Mouse (Mus musculus): Measurements from ENCODE around the gene Pacs2. TPM values are rescaled to one million over a fixed set of nuclear protein-coding genes. Genes with fewer than 3 reads are reported as not detected.

Pacs2 gene
- polyA plus RNA-seq, 1 experiment from 2014 or later = 5.1 TPM

DNA sequence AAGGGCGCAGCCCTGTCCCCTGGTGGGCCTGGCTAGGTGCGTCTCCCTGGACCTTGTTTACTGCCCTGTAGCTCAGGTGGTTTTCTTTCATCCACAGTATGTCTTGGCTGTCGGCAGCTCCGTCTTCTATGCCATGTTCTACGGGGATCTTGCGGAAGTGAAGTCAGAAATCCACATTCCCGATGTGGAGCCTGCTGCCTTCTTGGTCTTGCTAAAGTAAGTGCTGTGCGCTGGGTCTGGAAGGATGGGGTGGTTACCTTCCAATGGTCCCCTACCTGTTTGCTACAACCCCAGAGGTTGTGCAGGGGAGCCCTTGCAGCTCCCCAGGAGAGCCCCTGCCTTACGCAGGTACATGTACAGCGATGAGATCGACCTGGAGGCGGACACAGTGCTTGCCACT, 37.2 kb upstream of the Pacs2 start:
- Histone ChIP-seq H3K9ac (ENCODE audit: low read depth, low read length) (peak overlapping the region; percentile 74), H3K9me3 (ENCODE audit: control insufficient read depth) (no peaks in the 10 kb centered on the region), H3K36me3 (ENCODE audit: control insufficient read depth, insufficient read depth) (peaks cover 60% of the 10 kb centered on the region), H3K4me1 (replicated peaks; ENCODE audit: control insufficient read depth, insufficient read depth, low read length) (no peaks in the 10 kb centered on the region), H3K4me3 (ENCODE audit: low read depth, low read length) (peak overlapping the region; percentile 81), H3K4me2 (replicated peaks; ENCODE audit: low read depth) (peak overlapping the region; percentile 91), H3K27me3 (replicated peaks; ENCODE audit: control insufficient read depth, insufficient read depth, low read length) (no peaks in the 10 kb centered on the region), H3K27ac (ENCODE audit: low read depth, low read length) (peak overlapping the region; percentile 93)
- WGBS = 37% methylated on average over 12 of the region's 12 CpGs
- no peak for TF ChIP-seq CTCF (IDR thresholded peaks at IDR 0.05; ENCODE audit: low read depth)
- no peak for ATAC-seq

GRCm38 (mm10) chr12:112982031-112982430, 32.3 kb upstream of the Pacs2 start:
- Histone ChIP-seq H3K27ac (ENCODE audit: low read depth, low read length) (no peak overlapping the region), H3K9ac (ENCODE audit: low read depth, low read length) (no peak overlapping the region), H3K4me2 (replicated peaks; ENCODE audit: low read depth) (no peak overlapping the region), H3K36me3 (ENCODE audit: control insufficient read depth, insufficient read depth) (peaks cover 70% of the 10 kb centered on the region), H3K9me3 (ENCODE audit: control insufficient read depth) (no peaks in the 10 kb centered on the region), H3K4me1 (replicated peaks; ENCODE audit: control insufficient read depth, insufficient read depth, low read length) (no peaks in the 10 kb centered on the region), H3K4me3 (ENCODE audit: low read depth, low read length) (no peak overlapping the region), H3K27me3 (replicated peaks; ENCODE audit: control insufficient read depth, insufficient read depth, low read length) (no peaks in the 10 kb centered on the region)
- 84% methylated on average over 2 of the region's 2 CpGs for WGBS
- ATAC-seq = no peak
- TF ChIP-seq CTCF (IDR thresholded peaks at IDR 0.05; ENCODE audit: low read depth) = no peak

DNA sequence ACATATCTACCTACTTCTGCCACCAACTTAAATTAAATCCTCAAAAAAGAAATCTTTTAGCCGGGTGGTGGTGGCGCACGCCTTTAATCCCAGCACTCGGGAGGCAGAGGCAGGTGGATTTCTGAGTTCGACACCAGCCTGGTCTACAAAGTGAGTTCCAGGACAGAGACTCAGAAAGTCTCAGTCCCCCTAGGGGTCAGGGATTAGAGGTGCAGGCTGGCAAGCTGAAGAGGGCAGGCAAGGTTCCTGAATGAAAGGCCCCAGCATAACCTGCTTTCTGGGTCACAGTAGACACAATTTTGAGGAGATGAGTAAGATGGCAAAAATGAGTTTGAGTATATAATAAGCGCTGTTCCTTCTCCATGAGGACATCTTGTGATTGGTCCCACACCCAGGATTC, 29.0 kb upstream of the Pacs2 start:
- Histone ChIP-seq H3K9ac (ENCODE audit: low read depth, low read length) (no peak overlapping the region), H3K9me3 (ENCODE audit: control insufficient read depth) (no peaks in the 10 kb centered on the region), H3K36me3 (ENCODE audit: control insufficient read depth, insufficient read depth) (peaks cover 66% of the 10 kb centered on the region), H3K27me3 (replicated peaks; ENCODE audit: control insufficient read depth, insufficient read depth, low read length) (no peaks in the 10 kb centered on the region), H3K4me2 (replicated peaks; ENCODE audit: low read depth) (no peak overlapping the region), H3K4me3 (ENCODE audit: low read depth, low read length) (no peak overlapping the region), H3K27ac (ENCODE audit: low read depth, low read length) (no peak overlapping the region), H3K4me1 (replicated peaks; ENCODE audit: control insufficient read depth, insufficient read depth, low read length) (no peaks in the 10 kb centered on the region)
- 95% methylated on average over 6 of the region's 6 CpGs for WGBS
- no peak for ATAC-seq
- TF ChIP-seq CTCF (IDR thresholded peaks at IDR 0.05; ENCODE audit: low read depth) = peak; percentile 59

DNA sequence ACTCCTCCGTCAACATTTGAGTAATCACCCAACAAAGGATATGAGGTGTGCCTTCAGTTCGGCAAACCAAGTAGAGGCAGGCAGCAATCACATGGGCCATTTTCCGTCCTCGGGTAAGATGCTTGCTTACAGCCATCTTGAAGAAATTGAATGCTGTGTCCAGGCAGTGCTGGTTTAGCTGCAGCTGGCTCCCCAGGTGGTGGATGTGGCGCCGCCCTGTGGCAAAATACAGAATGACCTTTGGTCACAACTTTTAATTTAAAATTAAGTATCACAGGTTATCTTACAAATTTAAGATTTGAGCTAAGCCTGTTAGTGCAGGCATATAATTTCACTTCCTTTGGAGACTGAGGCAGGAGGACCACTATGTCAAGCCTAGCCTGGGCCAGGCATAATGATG, 26.4 kb upstream of the Pacs2 start:
- WGBS = 71% methylated on average over 6 of the region's 6 CpGs
- no peaks in the 10 kb centered on the region for H3K9me3 ChIP-seq (ENCODE audit: control insufficient read depth)
- no peak overlapping the region for H3K4me3 ChIP-seq (ENCODE audit: low read depth, low read length)
- TF ChIP-seq CTCF (IDR thresholded peaks at IDR 0.05; ENCODE audit: low read depth) = peak; percentile 69
- H3K4me2 ChIP-seq (replicated peaks; ENCODE audit: low read depth) = no peak overlapping the region
- peaks cover 48% of the 10 kb centered on the region for H3K36me3 ChIP-seq (ENCODE audit: control insufficient read depth, insufficient read depth)
- H3K27me3 ChIP-seq (replicated peaks; ENCODE audit: control insufficient read depth, insufficient read depth, low read length) = no peaks in the 10 kb centered on the region
- H3K27ac ChIP-seq (ENCODE audit: low read depth, low read length) = no peak overlapping the region
- H3K9ac ChIP-seq (ENCODE audit: low read depth, low read length) = no peak overlapping the region
- no peaks in the 10 kb centered on the region for H3K4me1 ChIP-seq (replicated peaks; ENCODE audit: control insufficient read depth, insufficient read depth, low read length)
- ATAC-seq = no peak

DNA sequence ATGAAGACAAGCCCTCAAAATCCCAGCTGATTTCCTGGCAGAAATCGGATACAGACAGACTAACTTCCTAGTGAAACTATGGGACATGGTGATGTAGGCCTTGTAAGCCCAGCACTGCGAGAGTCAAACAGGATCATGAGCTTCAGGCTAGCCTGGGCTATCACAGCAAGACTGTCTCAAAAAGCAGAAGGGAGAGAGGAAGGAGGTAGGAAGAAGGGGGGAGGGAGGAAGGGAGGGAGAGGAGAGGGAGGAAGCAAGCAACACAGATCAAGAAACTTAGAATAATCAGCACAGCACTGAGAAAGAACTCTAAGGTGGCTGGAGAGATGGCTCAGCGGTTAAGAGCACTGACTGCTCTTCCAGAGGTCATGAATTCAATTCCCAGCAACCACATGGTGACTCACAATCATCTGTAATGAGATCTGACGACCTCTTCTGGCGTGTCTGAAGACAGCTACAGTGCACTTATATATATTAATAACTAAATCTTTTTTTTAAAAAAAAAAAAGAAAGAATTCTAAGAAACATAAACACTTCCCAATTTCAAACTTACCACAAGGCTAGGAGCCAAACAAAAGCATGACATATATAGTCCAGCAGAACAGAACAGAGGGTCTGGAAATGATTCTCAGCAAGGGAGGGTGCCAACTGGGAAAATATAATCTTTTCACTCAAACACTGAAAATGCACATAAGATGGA, 23.5 kb upstream of the Pacs2 start:
- no peak overlapping the region for H3K27ac ChIP-seq (ENCODE audit: low read depth, low read length)
- ATAC-seq = no peak
- H3K36me3 ChIP-seq (ENCODE audit: control insufficient read depth, insufficient read depth) = peaks cover 34% of the 10 kb centered on the region
- H3K4me1 ChIP-seq (replicated peaks; ENCODE audit: control insufficient read depth, insufficient read depth, low read length) = no peaks in the 10 kb centered on the region
- H3K9me3 ChIP-seq (ENCODE audit: control insufficient read depth) = no peaks in the 10 kb centered on the region
- 79% methylated on average over 5 of the region's 5 CpGs for WGBS
- H3K4me3 ChIP-seq (ENCODE audit: low read depth, low read length) = no peak overlapping the region
- no peaks in the 10 kb centered on the region for H3K27me3 ChIP-seq (replicated peaks; ENCODE audit: control insufficient read depth, insufficient read depth, low read length)
- H3K9ac ChIP-seq (ENCODE audit: low read depth, low read length) = no peak overlapping the region
- no peak for TF ChIP-seq CTCF (IDR thresholded peaks at IDR 0.05; ENCODE audit: low read depth)
- no peak overlapping the region for H3K4me2 ChIP-seq (replicated peaks; ENCODE audit: low read depth)

DNA sequence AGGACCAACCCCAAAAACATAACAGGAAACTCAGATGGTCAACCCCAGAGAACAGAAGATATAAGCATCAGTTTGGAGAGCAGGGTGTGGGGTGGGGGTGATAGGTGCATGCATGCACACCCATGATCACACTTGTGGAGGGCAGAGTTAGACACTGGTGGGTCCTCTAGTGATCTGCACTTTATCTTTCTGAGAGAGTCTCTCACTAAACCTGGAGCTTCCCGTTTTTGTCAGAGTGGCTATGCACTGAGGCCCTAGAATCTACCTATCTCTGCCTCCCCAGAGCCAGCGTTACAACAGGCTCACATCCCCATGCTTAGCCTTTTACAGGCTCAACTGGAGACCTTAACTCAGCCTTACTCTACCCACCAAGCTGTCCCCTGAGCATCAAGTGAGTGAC, 22.9 kb upstream of the Pacs2 start:
- Histone ChIP-seq H3K9me3 (ENCODE audit: control insufficient read depth) (no peaks in the 10 kb centered on the region), H3K27me3 (replicated peaks; ENCODE audit: control insufficient read depth, insufficient read depth, low read length) (no peaks in the 10 kb centered on the region), H3K4me1 (replicated peaks; ENCODE audit: control insufficient read depth, insufficient read depth, low read length) (no peaks in the 10 kb centered on the region), H3K36me3 (ENCODE audit: control insufficient read depth, insufficient read depth) (peaks cover 28% of the 10 kb centered on the region), H3K4me3 (ENCODE audit: low read depth, low read length) (no peak overlapping the region), H3K4me2 (replicated peaks; ENCODE audit: low read depth) (no peak overlapping the region), H3K27ac (ENCODE audit: low read depth, low read length) (no peak overlapping the region), H3K9ac (ENCODE audit: low read depth, low read length) (no peak overlapping the region)
- TF ChIP-seq CTCF (IDR thresholded peaks at IDR 0.05; ENCODE audit: low read depth) = no peak
- no peak for ATAC-seq
- WGBS = 88% methylated on average over 2 of the region's 2 CpGs

Data from intestine, postnatal 0 days (tissue).